11 mouse cellular contexts compared by ENCODE assay signal in the genomic region with DNA sequence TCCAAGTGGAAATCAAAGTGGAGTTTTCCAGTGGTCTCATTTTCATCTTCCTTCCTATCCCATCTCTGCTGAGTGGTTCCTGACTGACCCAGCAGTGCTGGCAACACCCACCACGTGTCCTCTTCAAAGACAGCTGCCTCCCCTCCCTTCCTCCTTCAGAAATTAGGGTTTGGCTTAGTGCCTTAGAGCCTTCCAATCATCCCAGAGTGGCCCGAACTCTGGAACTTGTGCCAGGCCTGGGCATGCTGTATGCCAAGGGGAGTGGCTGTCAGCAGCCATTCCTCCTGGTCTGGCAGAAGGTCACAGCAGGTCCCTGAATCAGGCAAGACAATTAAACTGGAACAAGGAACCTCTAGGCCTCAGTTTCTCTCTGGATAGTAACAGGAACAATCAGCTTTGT. TPM values are rescaled to one million over a fixed set of nuclear protein-coding genes. Genes with fewer than 3 reads are reported as not detected.
DNase-seq lines count a peak whose midpoint lies in the region; ATAC-seq and TF ChIP-seq lines count a peak whose summit lies in the region.
"Had no signal": no experiment of that assay in that cellular context is flagged by ENCODE, and none has a peak within 500 bp of the region (broad histone marks: within the 10 kb centered on the region; RNA-seq: fewer than 3 reads in every experiment).

No protein-coding gene starts in this region.

- H3K36me3 ChIP-seq in forebrain, postnatal 0 days (ENCODE audit: insufficient read depth) = no peaks in the 10 kb centered on the region
- H3K36me3 ChIP-seq in forebrain, embryonic 13.5 days (ENCODE audit: poor library complexity, severe bottlenecking) = no peaks in the 10 kb centered on the region
- H3K36me3 ChIP-seq in neural tube, embryonic 13.5 days = no peaks in the 10 kb centered on the region

- H3K9me3 ChIP-seq in forebrain, postnatal 0 days (ENCODE audit: low read length) = no peaks in the 10 kb centered on the region
- H3K9me3 ChIP-seq in forebrain, embryonic 13.5 days (replicated peaks) = no peaks in the 10 kb centered on the region
- H3K9me3 ChIP-seq in neural tube, embryonic 13.5 days = no peaks in the 10 kb centered on the region

- no peaks in the 10 kb centered on the region for H3K4me1 ChIP-seq in forebrain, postnatal 0 days (ENCODE audit: insufficient read depth)
- peaks cover 31% of the 10 kb centered on the region for H3K4me1 ChIP-seq in forebrain, embryonic 13.5 days
- H3K4me1 ChIP-seq in neural tube, embryonic 13.5 days (replicated peaks) = peaks cover 27% of the 10 kb centered on the region

- peaks cover 23% of the 10 kb centered on the region for H3K27me3 ChIP-seq in forebrain, postnatal 0 days (ENCODE audit: insufficient read depth, low read length)
- H3K27me3 ChIP-seq in forebrain, embryonic 13.5 days = peaks cover 49% of the 10 kb centered on the region
- peaks cover 52% of the 10 kb centered on the region for H3K27me3 ChIP-seq in neural tube, embryonic 13.5 days

- ATAC-seq in forebrain, postnatal 0 days = peak; percentile 14; the same call in 1 of the 2 replicates
- no peak for ATAC-seq in forebrain, embryonic 13.5 days
- ATAC-seq in neural tube, embryonic 13.5 days (ENCODE audit: low read depth) = no peak
- no peak for ATAC-seq in inflammation-experienced regulatory T-cells, adult 6 months

- no peak overlapping the region for H3K27ac ChIP-seq in forebrain, postnatal 0 days (ENCODE audit: low read depth, low read length)
- no peak overlapping the region for H3K27ac ChIP-seq in forebrain, embryonic 13.5 days
- peak overlapping the region; percentile 56 for H3K27ac ChIP-seq in neural tube, embryonic 13.5 days (replicated peaks)

- TF ChIP-seq CTCF in forebrain, postnatal 0 days (IDR thresholded peaks at IDR 0.05; ENCODE audit: low read depth) = no peak

- 6% methylated on average over 2 of the region's 2 CpGs for WGBS in forebrain, postnatal 0 days
- 23% methylated on average over 2 of the region's 2 CpGs for WGBS in forebrain, embryonic 13.5 days
- 27% methylated on average over 2 of the region's 2 CpGs for WGBS in neural tube, embryonic 13.5 days

- H3K4me2 ChIP-seq in forebrain, postnatal 0 days (ENCODE audit: low read depth) = no peak overlapping the region
- no peak overlapping the region for H3K4me2 ChIP-seq in forebrain, embryonic 13.5 days
- H3K4me2 ChIP-seq in neural tube, embryonic 13.5 days = no peak overlapping the region

- H3K9ac ChIP-seq in forebrain, postnatal 0 days = no peak overlapping the region
- no peak overlapping the region for H3K9ac ChIP-seq in forebrain, embryonic 13.5 days
- no peak overlapping the region for H3K9ac ChIP-seq in neural tube, embryonic 13.5 days

- no peak overlapping the region for H3K4me3 ChIP-seq in forebrain, postnatal 0 days (ENCODE audit: low read depth, low read length)
- H3K4me3 ChIP-seq in forebrain, embryonic 13.5 days = no peak overlapping the region
- no peak overlapping the region for H3K4me3 ChIP-seq in neural tube, embryonic 13.5 days

- peak; percentile 36 for DNase-seq in forebrain, postnatal 0 days
- peak; percentile 35 for DNase-seq in ovary, adult 18-20 months (ENCODE audit: low spot score)
- no peak for DNase-seq in ovary, postnatal 14 days (ENCODE audit: low spot score)
- DNase-seq in heart, postnatal 4 days = peak; percentile 76
- DNase-seq in embryo, embryonic 9.5 days (ENCODE audit: extremely low spot score) = no peak

RNA-seq across cellular contexts. Expression of a gene that starts 3.1 kb away (rescaled TPM):
- 2.5 and 5.6 TPM in 2 replicates for total RNA-seq in forebrain, postnatal 0 days (2014; rRNA removed)
- polyA plus RNA-seq in forebrain, postnatal 0 days (2015; fragmentation: Nextera tagmentation; extraction: Ambion mirVana) = 0.97 and 1.1 TPM in 2 replicates
- polyA plus RNA-seq in forebrain, embryonic 13.5 days (2015; fragmentation: Nextera tagmentation; extraction: Ambion mirVana) = 2.5 TPM in 2 replicates
- total RNA-seq in heart, postnatal 4 days (2021) = 1 to 10 TPM; 7.0 to 7.1 TPM
- polyA plus RNA-seq in neural tube, embryonic 13.5 days (2015; fragmentation: Nextera tagmentation; extraction: Ambion mirVana) = 3.5 and 4.6 TPM in 2 replicates
- not detected for polyA plus RNA-seq in inflammation-experienced regulatory T-cells, adult 6 months (2017; shearing (Covaris generic))

RNA-seq across cellular contexts. Expression of a gene that starts 6.9 kb away (rescaled TPM):
- total RNA-seq in forebrain, postnatal 0 days (2014; rRNA removed) = 16.5 and 27.8 TPM in 2 replicates
- 4.2 and 10.5 TPM in 2 replicates for polyA plus RNA-seq in forebrain, postnatal 0 days (2015; fragmentation: Nextera tagmentation; extraction: Ambion mirVana)
- 20.5 and 21.3 TPM in 2 replicates for polyA plus RNA-seq in forebrain, embryonic 13.5 days (2015; fragmentation: Nextera tagmentation; extraction: Ambion mirVana)
- 10 to 100 TPM; 59.2 to 62.8 TPM for total RNA-seq in heart, postnatal 4 days (2021)
- 10.8 and 11.8 TPM in 2 replicates for polyA plus RNA-seq in neural tube, embryonic 13.5 days (2015; fragmentation: Nextera tagmentation; extraction: Ambion mirVana)
- polyA plus RNA-seq in inflammation-experienced regulatory T-cells, adult 6 months (2017; shearing (Covaris generic)) = 10 to 100 TPM; 17.8 to 20.6 (median 19.4) TPM

RNA-seq across cellular contexts. Expression of a gene that starts 28.5 kb away (rescaled TPM):
- 0.24 and 0.77 TPM in 2 replicates for total RNA-seq in forebrain, postnatal 0 days (2014; rRNA removed)
- 0.40 and 0.63 TPM in 2 replicates for polyA plus RNA-seq in forebrain, postnatal 0 days (2015; fragmentation: Nextera tagmentation; extraction: Ambion mirVana)
- not detected in 2 replicates for polyA plus RNA-seq in forebrain, embryonic 13.5 days (2015; fragmentation: Nextera tagmentation; extraction: Ambion mirVana)
- under 1 TPM in 1 of 2 experiments, not detected in 1; 0.56 TPM for total RNA-seq in heart, postnatal 4 days (2021)
- polyA plus RNA-seq in neural tube, embryonic 13.5 days (2015; fragmentation: Nextera tagmentation; extraction: Ambion mirVana) = 0.36 TPM in 1 of 2 replicates, not detected in the other
- 1 to 10 TPM in 1 of 3 experiments, under 1 TPM in 1, not detected in 1; 0.48 to 1.6 TPM for polyA plus RNA-seq in inflammation-experienced regulatory T-cells, adult 6 months (2017; shearing (Covaris generic))
- total RNA-seq: layer of hippocampus, postnatal 10 days had no signal

RNA-seq across cellular contexts. Expression of a gene that starts 36.7 kb away (rescaled TPM):
- 1.2 and 1.3 TPM in 2 replicates for total RNA-seq in forebrain, postnatal 0 days (2014; rRNA removed)
- polyA plus RNA-seq in forebrain, postnatal 0 days (2015; fragmentation: Nextera tagmentation; extraction: Ambion mirVana) = 0.50 and 0.98 TPM in 2 replicates
- polyA plus RNA-seq in forebrain, embryonic 13.5 days (2015; fragmentation: Nextera tagmentation; extraction: Ambion mirVana) = 0.21 and 0.30 TPM in 2 replicates
- not detected for total RNA-seq in heart, postnatal 4 days (2021)
- polyA plus RNA-seq in neural tube, embryonic 13.5 days (2015; fragmentation: Nextera tagmentation; extraction: Ambion mirVana) = 0.07 and 0.29 TPM in 2 replicates
- not detected for polyA plus RNA-seq in inflammation-experienced regulatory T-cells, adult 6 months (2017; shearing (Covaris generic))

RNA-seq across cellular contexts. Expression of a gene that starts 56.0 kb away (rescaled TPM):
- not detected in 2 replicates for total RNA-seq in forebrain, postnatal 0 days (2014; rRNA removed)
- polyA plus RNA-seq in forebrain, postnatal 0 days (2015; fragmentation: Nextera tagmentation; extraction: Ambion mirVana) = not detected in 2 replicates
- polyA plus RNA-seq in forebrain, embryonic 13.5 days (2015; fragmentation: Nextera tagmentation; extraction: Ambion mirVana) = not detected in 2 replicates
- not detected for total RNA-seq in heart, postnatal 4 days (2021)
- polyA plus RNA-seq in neural tube, embryonic 13.5 days (2015; fragmentation: Nextera tagmentation; extraction: Ambion mirVana) = not detected in 2 replicates
- polyA plus RNA-seq in inflammation-experienced regulatory T-cells, adult 6 months (2017; shearing (Covaris generic)) = 1 to 10 TPM in 1 of 3 experiments, under 1 TPM in 1, not detected in 1; 0.24 to 6.5 TPM
- total RNA-seq: layer of hippocampus, postnatal 10 days had no signal
- polyA plus RNA-seq: cortical plate, adult 2 months; neural tube, embryonic 14.5 days had no signal

Comparison
In these comparisons a context has a peak if more than half of its experiments do, and no peak if none do; other contexts are left out.
1. DNase-seq: peak in forebrain, postnatal 0 days (single experiment), ovary, adult 18-20 months (single experiment) and heart, postnatal 4 days (single experiment); none in ovary, postnatal 14 days (single experiment) and embryo, embryonic 9.5 days (single experiment).